Mouse (Mus musculus) spleen, adult 2 months (tissue): Measurements from ENCODE around the gene Hs3st3a1.

Experiments used
- CTCF ChIP-seq: fragments of 200-500 bp; IDR thresholded peaks from 2 replicates; pipeline ENCODE4 v1.5.1; 2011; ENCODE audit warnings: mild to moderate bottlenecking, inconsistent platforms; ENCODE audit not compliant: insufficient read depth, insufficient read length, insufficient replicate concordance; ENCODE audit errors: extremely low read depth
- POLR2A ChIP-seq: fragments of 200-500 bp; IDR thresholded peaks from 2 replicates; pipeline ENCODE4 v1.6.1; 2011; ENCODE audit warnings: low read depth, low read length, inconsistent platforms

DNA sequence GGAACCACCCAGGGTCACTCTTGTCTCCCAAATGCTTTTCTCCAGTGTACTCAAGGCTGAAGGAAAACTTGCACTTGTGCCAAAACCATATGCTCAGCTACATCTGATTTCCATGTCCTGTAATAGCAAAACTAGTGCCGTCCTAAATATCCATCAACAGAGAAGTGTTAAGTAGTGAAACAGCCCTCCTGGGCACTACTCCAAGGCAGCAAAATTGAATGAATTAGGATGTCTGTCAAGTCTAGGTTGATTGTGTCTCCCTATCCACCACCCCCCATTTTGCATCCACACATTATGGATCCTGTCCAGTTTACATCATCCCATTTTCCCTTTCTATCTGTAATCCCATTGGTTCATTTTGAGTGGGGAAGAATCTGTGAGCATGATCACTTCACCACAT is 16.2 kb upstream of the Hs3st3a1 start:
- no peak for TF ChIP-seq CTCF
- TF ChIP-seq POLR2A: no peak
